Mouse (Mus musculus): ENCODE measurements around the gene Ifnl3. TPM values are rescaled to one million over a fixed set of nuclear protein-coding genes. Genes with fewer than 3 reads are reported as not detected.

Gene Ifnl3
- polyA plus RNA-seq, 1 experiment from 2014 or later, result not detected

DNA sequence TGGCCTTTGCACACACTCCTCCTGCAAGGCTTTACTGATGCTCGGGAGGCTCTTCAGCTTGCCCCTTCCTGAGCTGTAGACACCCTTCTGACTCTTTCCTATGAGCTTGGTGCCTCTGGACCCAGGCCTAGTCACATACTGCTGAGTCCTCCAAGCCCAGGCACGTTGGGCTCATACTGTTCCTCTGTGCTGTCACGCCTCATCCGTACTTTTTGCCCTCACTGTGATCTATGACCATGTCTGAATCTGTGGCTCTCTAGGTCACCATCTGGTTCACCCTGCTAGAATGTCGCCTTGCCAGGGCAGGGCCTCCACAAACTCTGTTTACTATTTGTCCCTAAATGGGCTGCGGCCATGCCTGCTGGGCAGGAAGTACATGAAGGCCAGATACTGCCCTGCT lies 30.4 kb downstream of the Ifnl3 start:
- ATAC-seq (ENCODE audit: low FRiP score, low read depth), result no peak
- H3K27ac ChIP-seq (replicated peaks), result no peak overlapping the region
- H3K4me2 ChIP-seq, result no peak overlapping the region
- H3K27me3 ChIP-seq, result no peaks in the 10 kb centered on the region
- WGBS, result 91% methylated on average over 6 of the region's 6 CpGs
- no peaks in the 10 kb centered on the region for H3K9me3 ChIP-seq
- H3K4me3 ChIP-seq, result no peak overlapping the region
- no peak overlapping the region for H3K9ac ChIP-seq
- H3K4me1 ChIP-seq (replicated peaks), result no peaks in the 10 kb centered on the region
- no peaks in the 10 kb centered on the region for H3K36me3 ChIP-seq

GRCm38 (mm10) chr7:28555939-28556535 lies 33.4 kb downstream of the Ifnl3 start:
- no peak for ATAC-seq (ENCODE audit: low FRiP score, low read depth)
- no peak overlapping the region for H3K4me2 ChIP-seq

GRCm38 (mm10) chr7:28557069-28557468 lies 34.4 kb downstream of the Ifnl3 start:
- Histone ChIP-seq H3K36me3 (peaks cover 14% of the 10 kb centered on the region; the same call in 1 of the 2 replicates), H3K4me1 (replicated peaks) (no peaks in the 10 kb centered on the region), H3K27me3 (no peaks in the 10 kb centered on the region), H3K9me3 (no peaks in the 10 kb centered on the region), H3K9ac (no peak overlapping the region), H3K4me3 (no peak overlapping the region), H3K27ac (replicated peaks) (no peak overlapping the region), H3K4me2 (no peak overlapping the region)
- WGBS, result 69% methylated on average over 5 of the region's 5 CpGs
- ATAC-seq (ENCODE audit: low FRiP score, low read depth), result no peak

More at GRCm38 (mm10) chr7:28555939-28556535, 33.4 kb downstream of the Ifnl3 start:
- no peak overlapping the region for H3K4me3 ChIP-seq
- H3K27ac ChIP-seq (replicated peaks), result no peak overlapping the region
- no peaks in the 10 kb centered on the region for H3K4me1 ChIP-seq (replicated peaks)
- WGBS, result 32% methylated on average over 5 of the region's 5 CpGs
- H3K9me3 ChIP-seq, result no peaks in the 10 kb centered on the region
- peaks cover 14% of the 10 kb centered on the region; the same call in 1 of the 2 replicates for H3K36me3 ChIP-seq
- H3K27me3 ChIP-seq, result no peaks in the 10 kb centered on the region
- H3K9ac ChIP-seq, result no peak overlapping the region

- no peaks in the 10 kb centered on the region for H3K27me3 ChIP-seq
- H3K4me2 ChIP-seq, result no peak overlapping the region
- H3K9me3 ChIP-seq, result no peaks in the 10 kb centered on the region
- WGBS, result 82% methylated on average over 6 of the region's 6 CpGs
- no peaks in the 10 kb centered on the region for H3K4me1 ChIP-seq (replicated peaks)
- no peak overlapping the region for H3K27ac ChIP-seq (replicated peaks)
- H3K4me3 ChIP-seq, result no peak overlapping the region
- ATAC-seq (ENCODE audit: low FRiP score, low read depth), result no peak
- no peak overlapping the region for H3K9ac ChIP-seq
- peaks cover 14% of the 10 kb centered on the region; the same call in 1 of the 2 replicates for H3K36me3 ChIP-seq
Observed at GRCm38 (mm10) chr7:28557708-28558107, 35.1 kb downstream of the Ifnl3 start.

- H3K4me2 ChIP-seq, result no peak overlapping the region
- no peak overlapping the region for H3K27ac ChIP-seq (replicated peaks)
- H3K36me3 ChIP-seq, result peaks cover 14% of the 10 kb centered on the region; the same call in 1 of the 2 replicates
- no peak overlapping the region for H3K4me3 ChIP-seq
- H3K9me3 ChIP-seq, result no peaks in the 10 kb centered on the region
- 61% methylated on average over 4 of the region's 4 CpGs for WGBS
- no peak for ATAC-seq (ENCODE audit: low FRiP score, low read depth)
- no peaks in the 10 kb centered on the region for H3K4me1 ChIP-seq (replicated peaks)
- no peak overlapping the region for H3K9ac ChIP-seq
- no peaks in the 10 kb centered on the region for H3K27me3 ChIP-seq
Observed at GRCm38 (mm10) chr7:28558486-28558885, 35.9 kb downstream of the Ifnl3 start.

- no peak overlapping the region for H3K27ac ChIP-seq (replicated peaks)
- ATAC-seq (ENCODE audit: low FRiP score, low read depth), result no peak
- peaks cover 17% of the 10 kb centered on the region; the same call in 1 of the 2 replicates for H3K36me3 ChIP-seq
- 93% methylated on average over 10 of the region's 10 CpGs for WGBS
- H3K9ac ChIP-seq, result no peak overlapping the region
- H3K27me3 ChIP-seq, result no peaks in the 10 kb centered on the region
- H3K9me3 ChIP-seq, result no peaks in the 10 kb centered on the region
- H3K4me2 ChIP-seq, result no peak overlapping the region
- H3K4me1 ChIP-seq (replicated peaks), result no peaks in the 10 kb centered on the region
- H3K4me3 ChIP-seq, result no peak overlapping the region
Observed at GRCm38 (mm10) chr7:28560856-28561255, 38.2 kb downstream of the Ifnl3 start.

GRCm38 (mm10) chr7:28561967-28562366 lies 39.3 kb downstream of the Ifnl3 start:
- no peaks in the 10 kb centered on the region for H3K9me3 ChIP-seq
- H3K4me3 ChIP-seq, result no peak overlapping the region
- no peaks in the 10 kb centered on the region for H3K27me3 ChIP-seq
- 87% methylated on average over 11 of the region's 11 CpGs for WGBS
- no peaks in the 10 kb centered on the region for H3K4me1 ChIP-seq (replicated peaks)
- no peak overlapping the region for H3K9ac ChIP-seq
- ATAC-seq (ENCODE audit: low FRiP score, low read depth), result no peak
- H3K4me2 ChIP-seq, result no peak overlapping the region
- no peak overlapping the region for H3K27ac ChIP-seq (replicated peaks)
- peaks cover 22% of the 10 kb centered on the region for H3K36me3 ChIP-seq

DNA sequence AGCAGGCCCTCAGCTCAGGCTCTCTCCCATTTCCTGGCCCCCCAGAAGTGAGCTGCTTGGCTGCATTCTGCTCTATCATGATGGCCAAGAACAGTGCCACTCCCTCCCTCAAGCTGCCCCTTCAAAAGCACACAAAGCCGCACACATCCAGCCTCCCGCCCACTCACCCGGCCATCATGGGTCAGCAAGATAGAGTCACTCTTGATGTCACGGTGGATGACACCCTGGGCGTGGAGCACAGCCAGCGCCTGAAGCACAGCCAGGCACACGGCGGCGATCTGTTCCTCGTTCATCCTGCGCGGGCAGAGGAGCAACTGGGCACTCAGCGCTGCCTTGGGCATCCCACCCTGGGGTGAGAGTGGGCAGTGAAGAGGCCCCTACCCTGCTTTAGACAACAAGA lies 39.7 kb downstream of the Ifnl3 start:
- 85% methylated on average over 13 of the region's 13 CpGs for WGBS
- Histone ChIP-seq H3K9ac (no peak overlapping the region), H3K27me3 (no peaks in the 10 kb centered on the region), H3K27ac (replicated peaks) (no peak overlapping the region), H3K9me3 (no peaks in the 10 kb centered on the region), H3K36me3 (peaks cover 26% of the 10 kb centered on the region), H3K4me1 (replicated peaks) (no peaks in the 10 kb centered on the region), H3K4me3 (no peak overlapping the region), H3K4me2 (no peak overlapping the region)
- no peak for ATAC-seq (ENCODE audit: low FRiP score, low read depth)

- H3K9ac ChIP-seq, result no peak overlapping the region
- H3K4me3 ChIP-seq, result no peak overlapping the region
- no peak overlapping the region for H3K4me2 ChIP-seq
- no peaks in the 10 kb centered on the region for H3K27me3 ChIP-seq
- H3K36me3 ChIP-seq, result peaks cover 32% of the 10 kb centered on the region
- no peak for ATAC-seq (ENCODE audit: low FRiP score, low read depth)
- WGBS, result 95% methylated on average over 13 of the region's 13 CpGs
- no peaks in the 10 kb centered on the region for H3K9me3 ChIP-seq
- H3K4me1 ChIP-seq (replicated peaks), result no peaks in the 10 kb centered on the region
- no peak overlapping the region for H3K27ac ChIP-seq (replicated peaks)
Observed at GRCm38 (mm10) chr7:28562951-28563350, 40.3 kb downstream of the Ifnl3 start.

DNA sequence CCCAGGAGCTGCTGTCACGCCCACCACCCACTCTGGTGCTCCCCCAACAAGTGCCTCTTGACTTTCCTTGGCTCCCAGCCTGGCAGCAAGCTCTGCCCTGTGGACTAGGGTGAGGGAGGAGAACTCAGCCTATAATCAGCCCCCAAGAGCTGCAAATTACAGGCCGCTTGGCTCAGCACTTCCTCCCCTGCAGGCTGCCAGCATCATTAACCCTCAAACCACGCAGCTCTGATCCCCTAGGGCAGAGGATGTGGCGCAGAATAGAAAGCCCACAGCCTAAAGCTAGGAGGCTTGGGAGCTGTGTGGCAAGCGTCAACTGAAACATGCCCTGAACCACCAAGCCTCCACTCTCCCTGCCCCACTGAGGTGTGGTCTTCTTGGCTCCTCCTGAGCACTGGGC lies 42.8 kb downstream of the Ifnl3 start:
- Histone ChIP-seq H3K27ac (replicated peaks) (no peak overlapping the region), H3K4me2 (no peak overlapping the region), H3K9me3 (no peaks in the 10 kb centered on the region), H3K27me3 (no peaks in the 10 kb centered on the region), H3K4me1 (replicated peaks) (peaks cover 3% of the 10 kb centered on the region; the same call in 1 of the 2 replicates), H3K36me3 (peaks cover 18% of the 10 kb centered on the region), H3K4me3 (no peak overlapping the region), H3K9ac (no peak overlapping the region)
- no peak for ATAC-seq (ENCODE audit: low FRiP score, low read depth)
- 70% methylated on average over 5 of the region's 5 CpGs for WGBS

DNA sequence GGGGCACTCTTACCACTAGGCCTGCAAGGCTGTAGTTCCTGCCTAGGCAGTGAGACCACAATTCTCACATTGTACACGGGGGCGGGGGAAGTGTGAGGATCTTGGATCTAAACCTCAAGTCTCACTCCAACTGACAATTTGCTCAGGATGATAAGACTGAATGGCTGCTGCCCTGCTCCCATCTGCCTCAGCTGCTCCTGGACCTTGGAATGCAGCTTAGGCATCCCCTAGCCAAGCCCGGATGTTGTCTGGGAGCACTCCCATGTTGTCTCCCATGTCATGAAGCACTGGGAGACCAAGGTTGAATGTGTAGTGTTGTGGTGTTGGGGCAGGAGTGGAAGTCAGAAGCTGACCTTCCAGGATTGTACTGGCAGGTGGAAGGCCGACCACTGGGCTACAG lies 44.9 kb downstream of the Ifnl3 start:
- no peaks in the 10 kb centered on the region for H3K9me3 ChIP-seq
- H3K9ac ChIP-seq, result no peak overlapping the region
- H3K27me3 ChIP-seq, result no peaks in the 10 kb centered on the region
- no peak overlapping the region for H3K27ac ChIP-seq (replicated peaks)
- H3K4me3 ChIP-seq, result no peak overlapping the region
- no peak overlapping the region for H3K4me2 ChIP-seq
- H3K4me1 ChIP-seq (replicated peaks), result peaks cover 11% of the 10 kb centered on the region
- no peak for ATAC-seq (ENCODE audit: low FRiP score, low read depth)
- WGBS, result 93% methylated on average over 4 of the region's 4 CpGs
- H3K36me3 ChIP-seq, result peaks cover 18% of the 10 kb centered on the region

- Histone ChIP-seq H3K9ac (no peak overlapping the region), H3K27ac (replicated peaks) (no peak overlapping the region), H3K4me2 (no peak overlapping the region), H3K9me3 (no peaks in the 10 kb centered on the region), H3K27me3 (no peaks in the 10 kb centered on the region), H3K36me3 (peaks cover 18% of the 10 kb centered on the region), H3K4me3 (no peak overlapping the region), H3K4me1 (replicated peaks) (peaks cover 11% of the 10 kb centered on the region)
- ATAC-seq (ENCODE audit: low FRiP score, low read depth), result no peak
Observed at GRCm38 (mm10) chr7:28568253-28568652, 45.6 kb downstream of the Ifnl3 start.
